Mouse (Mus musculus) stomach, postnatal 0 days (tissue): ENCODE measurements around the gene Snd1.

Experiments
- CTCF ChIP-seq: IDR thresholded peaks from 2 replicates; pipeline ENCODE4 v1.5.1; 2016; ENCODE audit warnings: antibody characterized with exemption, low read depth, mild to moderate bottlenecking, moderate library complexity
- EP300 ChIP-seq: optimal IDR thresholded peaks from 2 replicates; pipeline ENCODE3; 2016; ENCODE audit warnings: antibody characterized with exemption

- TF ChIP-seq CTCF: no peak
- TF ChIP-seq EP300: no peak
These were observed 262.7 kb downstream of the Snd1 start for GRCm38 (mm10) chr6:28737601-28738000.
